12 mouse cellular contexts compared by ENCODE assay signal in the genomic region with DNA sequence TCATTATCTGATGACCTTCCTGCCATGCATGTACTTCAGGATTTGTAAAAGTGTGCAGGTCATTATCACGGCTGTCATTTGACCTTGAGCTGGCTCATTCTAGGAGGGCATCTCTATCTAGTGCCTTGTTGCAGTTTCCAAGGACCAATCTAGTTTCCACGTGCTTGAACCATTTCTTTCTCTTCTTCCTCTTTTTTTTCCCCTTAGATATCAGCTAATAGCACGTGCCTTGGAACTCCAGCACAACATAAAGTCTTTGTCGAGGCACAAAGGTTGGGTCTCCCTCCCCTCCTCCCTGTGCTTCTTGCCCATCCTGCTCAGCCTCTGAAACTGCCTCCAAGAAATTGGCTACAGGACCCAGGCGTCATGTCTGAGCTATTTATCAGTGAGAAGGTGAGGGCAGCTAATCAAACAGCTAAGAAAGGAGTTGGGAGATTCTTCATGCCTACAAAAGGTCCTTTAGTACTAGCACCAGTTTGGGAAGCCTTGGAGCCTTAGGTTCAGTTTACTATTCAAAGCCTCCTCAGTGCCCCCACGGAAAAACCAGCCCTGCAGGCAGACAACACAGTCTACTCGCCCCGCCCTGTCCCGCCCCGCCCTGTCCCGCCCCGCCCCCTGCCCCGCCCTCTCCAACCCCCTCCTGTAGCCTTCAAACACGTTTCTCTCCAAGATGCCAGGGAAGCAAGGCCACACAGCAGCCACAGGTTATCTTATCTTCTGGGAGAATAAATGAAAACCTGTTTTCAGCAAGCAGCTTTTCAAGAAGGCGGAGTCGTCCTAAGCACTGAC.
DNase-seq lines count a peak whose midpoint lies in the region; ATAC-seq and TF ChIP-seq lines count a peak whose summit lies in the region.
"Had no signal": no experiment of that assay in that cellular context is flagged by ENCODE, and none has a peak within 500 bp of the region (broad histone marks: within the 10 kb centered on the region; RNA-seq: fewer than 3 reads in every experiment).

No protein-coding gene starts in this region.

- no peak for DNase-seq in heart, adult 9 months (ENCODE audit: low spot score in 2 of 2)
- no peak for DNase-seq in midbrain, embryonic 11.5 days (ENCODE audit: low spot score, missing footprints)
- DNase-seq in stomach, postnatal 0 days (ENCODE audit: low spot score): peak; percentile 48
- DNase-seq in thymus, postnatal 14 days: no peak
- DNase-seq in right cerebral cortex, adult 2 months (ENCODE audit: low spot score in 2 of 2): no peak
- DNase-seq: cerebellum, adult 8-10 months; kidney, adult 9 months; right cerebral cortex, postnatal 25 days; thymus, adult 18-20 months had no signal

- TF ChIP-seq EP300 in stomach, postnatal 0 days (optimal IDR thresholded peaks at IDR 0.05): no peak

- no peaks in the 10 kb centered on the region for H3K9me3 ChIP-seq in heart, embryonic 14.5 days (ENCODE audit: control insufficient read depth, low read length)
- no peaks in the 10 kb centered on the region for H3K9me3 ChIP-seq in midbrain, embryonic 13.5 days
- no peaks in the 10 kb centered on the region for H3K9me3 ChIP-seq in midbrain, embryonic 11.5 days (ENCODE audit: control insufficient read depth, low read length)
- H3K9me3 ChIP-seq in forebrain, embryonic 15.5 days: no peaks in the 10 kb centered on the region
- no peaks in the 10 kb centered on the region for H3K9me3 ChIP-seq in stomach, postnatal 0 days (ENCODE audit: control insufficient read depth, low read length)

- peaks cover 0 to 5% of the 10 kb centered on the region in 2 experiments; a peak in 1 of 4 replicates for H3K4me1 ChIP-seq in heart, embryonic 14.5 days (ENCODE audit: control insufficient read depth in 2 of 2, insufficient read depth in 2 of 2, low read length in 2 of 2)
- peaks cover 8% of the 10 kb centered on the region; the same call in 1 of the 2 replicates for H3K4me1 ChIP-seq in midbrain, embryonic 13.5 days (replicated peaks)
- H3K4me1 ChIP-seq in midbrain, embryonic 11.5 days (ENCODE audit: control insufficient read depth, insufficient read depth, low read length): no peaks in the 10 kb centered on the region
- H3K4me1 ChIP-seq in forebrain, embryonic 15.5 days: peaks cover 9% of the 10 kb centered on the region
- no peaks in the 10 kb centered on the region for H3K4me1 ChIP-seq in stomach, postnatal 0 days (replicated peaks; ENCODE audit: control insufficient read depth, insufficient read depth)

- WGBS in heart, embryonic 14.5 days: 8% methylated on average over 16 of the region's 16 CpGs
- WGBS in midbrain, embryonic 13.5 days: 15% methylated on average over 16 of the region's 16 CpGs
- WGBS in midbrain, embryonic 11.5 days: 19% methylated on average over 16 of the region's 16 CpGs
- 17% methylated on average over 15 of the region's 16 CpGs for WGBS in forebrain, embryonic 15.5 days
- WGBS in stomach, postnatal 0 days: 18% methylated on average over 16 of the region's 16 CpGs

- H3K9ac ChIP-seq in heart, embryonic 14.5 days (ENCODE audit: low read length): no peak overlapping the region
- no peak overlapping the region for H3K9ac ChIP-seq in midbrain, embryonic 13.5 days (replicated peaks)
- no peak overlapping the region for H3K9ac ChIP-seq in midbrain, embryonic 11.5 days (ENCODE audit: low read length)
- no peak overlapping the region for H3K9ac ChIP-seq in forebrain, embryonic 15.5 days (replicated peaks)
- no peak overlapping the region for H3K9ac ChIP-seq in stomach, postnatal 0 days (ENCODE audit: low read length)

- H3K36me3 ChIP-seq in heart, embryonic 14.5 days (ENCODE audit: control insufficient read depth, insufficient read depth, low read length): no peaks in the 10 kb centered on the region
- no peaks in the 10 kb centered on the region for H3K36me3 ChIP-seq in midbrain, embryonic 13.5 days
- H3K36me3 ChIP-seq in midbrain, embryonic 11.5 days (ENCODE audit: control insufficient read depth, insufficient read depth, low read length): no peaks in the 10 kb centered on the region
- H3K36me3 ChIP-seq in forebrain, embryonic 15.5 days: no peaks in the 10 kb centered on the region
- H3K36me3 ChIP-seq in stomach, postnatal 0 days (ENCODE audit: control insufficient read depth, insufficient read depth, low read length): no peaks in the 10 kb centered on the region

- H3K4me3 ChIP-seq in heart, embryonic 14.5 days (ENCODE audit: control insufficient read depth in 1 of 2, insufficient read depth in 1 of 2, low read depth in 1 of 2, low read length in 2 of 2): no peak overlapping the region
- no peak overlapping the region for H3K4me3 ChIP-seq in midbrain, embryonic 13.5 days (replicated peaks)
- H3K4me3 ChIP-seq in midbrain, embryonic 11.5 days (ENCODE audit: low read depth, low read length): no peak overlapping the region
- no peak overlapping the region for H3K4me3 ChIP-seq in forebrain, embryonic 15.5 days
- H3K4me3 ChIP-seq in stomach, postnatal 0 days (ENCODE audit: low read depth, low read length): no peak overlapping the region

- no peak for ATAC-seq in heart, embryonic 14.5 days (ENCODE audit: insufficient number of reproducible peaks, insufficient read depth, low FRiP score, low read depth)
- ATAC-seq in midbrain, embryonic 13.5 days: no peak
- ATAC-seq in midbrain, embryonic 11.5 days (ENCODE audit: low FRiP score): no peak; the same call in 1 of the 2 replicates
- 0 out of 2 replicates have a peak, but pooled peaks have one; percentile 15 for ATAC-seq in forebrain, embryonic 15.5 days (replicated peaks)
- 0 out of 2 replicates have a peak, but pooled peaks have one; percentile 53 for ATAC-seq in stomach, postnatal 0 days (ENCODE audit: low FRiP score, low TSS enrichment)

- no peaks in the 10 kb centered on the region for H3K27me3 ChIP-seq in heart, embryonic 14.5 days (ENCODE audit: control insufficient read depth, insufficient read depth, low read length)
- H3K27me3 ChIP-seq in midbrain, embryonic 13.5 days: no peaks in the 10 kb centered on the region
- no peaks in the 10 kb centered on the region for H3K27me3 ChIP-seq in midbrain, embryonic 11.5 days (ENCODE audit: control insufficient read depth, insufficient read depth, low read length)
- no peaks in the 10 kb centered on the region for H3K27me3 ChIP-seq in forebrain, embryonic 15.5 days
- H3K27me3 ChIP-seq in stomach, postnatal 0 days (ENCODE audit: control insufficient read depth, insufficient read depth, low read length): no peaks in the 10 kb centered on the region

- H3K4me2 ChIP-seq in heart, embryonic 14.5 days (ENCODE audit: low read length): peak overlapping the region; percentile 47
- H3K4me2 ChIP-seq in midbrain, embryonic 13.5 days (replicated peaks): peak overlapping the region; percentile 6; the same call in 1 of the 2 replicates
- H3K4me2 ChIP-seq in midbrain, embryonic 11.5 days: no peak overlapping the region
- H3K4me2 ChIP-seq in forebrain, embryonic 15.5 days (replicated peaks): no peak overlapping the region
- peak overlapping the region; percentile 21; the same call in 1 of the 2 replicates for H3K4me2 ChIP-seq in stomach, postnatal 0 days (replicated peaks; ENCODE audit: low read depth)

- no peak for TF ChIP-seq CTCF in stomach, postnatal 0 days (IDR thresholded peaks at IDR 0.05; ENCODE audit: low read depth)

- H3K27ac ChIP-seq in heart, embryonic 14.5 days (replicated peaks in 1 of 2; ENCODE audit: control insufficient read depth in 1 of 2, insufficient read depth in 1 of 2, low read depth in 2 of 2, low read length in 2 of 2): no peak overlapping the region
- no peak overlapping the region for H3K27ac ChIP-seq in midbrain, embryonic 13.5 days
- H3K27ac ChIP-seq in midbrain, embryonic 11.5 days (ENCODE audit: low read depth, low read length): no peak overlapping the region
- no peak overlapping the region for H3K27ac ChIP-seq in forebrain, embryonic 15.5 days (replicated peaks)
- no peak overlapping the region for H3K27ac ChIP-seq in stomach, postnatal 0 days (replicated peaks)

Comparison
In these comparisons a context has a peak if more than half of its experiments do, and no peak if none do; other contexts are left out.
1. H3K4me2 ChIP-seq: peak in heart, embryonic 14.5 days (single experiment), midbrain, embryonic 13.5 days (single experiment) and stomach, postnatal 0 days (single experiment); none in midbrain, embryonic 11.5 days (single experiment) and forebrain, embryonic 15.5 days (single experiment).
2. ATAC-seq: peak in forebrain, embryonic 15.5 days (single experiment) and stomach, postnatal 0 days (single experiment); none in heart, embryonic 14.5 days (single experiment), midbrain, embryonic 13.5 days (single experiment) and midbrain, embryonic 11.5 days (single experiment).